Mouse (Mus musculus): ENCODE measurements at regions not wholly inside any gene's neighbourhood (a gene's known extent, or its start where the extent isn't known, plus 50 kb on each side); places are given as distances from the start of the nearest gene placed in this dataset.

DNA sequence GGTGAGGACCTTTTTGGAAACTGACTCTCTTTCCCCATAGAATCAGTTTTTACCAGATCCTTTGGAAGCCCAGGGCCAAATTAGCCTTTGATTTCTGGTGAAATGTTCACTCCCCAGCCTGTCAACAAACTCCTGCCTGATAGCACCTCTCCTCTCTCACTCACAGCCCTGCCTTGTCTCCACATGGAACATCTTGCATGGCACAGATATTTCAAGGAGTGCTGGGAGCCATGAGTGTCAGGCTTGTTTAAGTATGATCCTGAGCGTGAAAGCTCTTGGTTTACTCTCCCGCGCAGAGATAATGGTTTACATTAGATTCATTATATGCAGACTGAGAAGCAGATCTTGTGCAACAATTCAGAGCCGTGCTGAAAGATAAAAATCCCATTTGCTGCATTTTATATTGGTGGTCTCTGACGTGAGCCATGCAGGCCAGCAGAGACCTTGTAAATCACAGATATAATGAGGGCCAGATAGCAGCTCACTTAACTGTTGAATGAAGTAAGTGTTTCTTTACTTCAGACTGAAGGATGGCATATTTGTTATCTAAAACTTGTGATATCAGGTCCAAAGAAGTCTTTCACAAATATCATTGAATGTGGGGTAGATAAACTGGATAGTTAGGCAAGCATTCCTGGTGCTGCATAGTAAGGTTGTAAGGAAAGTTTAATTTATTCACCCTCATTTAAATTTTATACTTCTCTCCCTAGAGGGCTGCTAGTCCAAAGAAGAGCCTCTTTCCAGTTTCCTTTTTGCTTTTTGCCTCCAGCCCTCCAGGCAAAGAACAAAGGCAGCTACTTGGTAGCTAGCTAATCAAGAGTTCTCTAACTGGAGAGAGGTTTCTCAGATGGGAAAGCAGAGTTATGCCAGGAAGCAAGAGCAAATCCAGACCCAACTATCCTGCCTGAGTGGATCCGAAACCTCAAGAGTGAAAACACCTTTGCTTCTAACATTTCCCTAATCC lies 81.8 kb downstream of the Tbx18 start:
- DNase-seq: no peak

DNA sequence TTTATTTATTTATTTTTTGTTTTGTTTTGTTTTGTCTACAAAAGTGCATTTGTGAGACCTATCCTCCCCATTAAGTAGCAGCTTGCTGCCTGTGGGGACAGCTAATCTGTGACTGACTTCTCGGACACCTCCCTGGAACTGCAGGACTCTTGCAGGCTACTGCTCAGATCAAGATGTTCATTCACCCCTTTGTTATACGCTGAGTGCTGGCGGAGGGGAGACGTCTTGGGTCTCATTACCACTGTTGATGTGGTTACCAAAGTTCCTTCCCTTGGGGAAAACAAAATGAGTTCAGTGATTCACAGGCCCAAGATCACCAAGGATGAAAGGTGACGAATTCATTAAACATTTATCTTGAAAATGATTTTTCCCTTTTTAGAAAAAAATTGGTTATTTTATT lies 82.7 kb downstream of the Tbx18 start:
- no peak for DNase-seq

DNA sequence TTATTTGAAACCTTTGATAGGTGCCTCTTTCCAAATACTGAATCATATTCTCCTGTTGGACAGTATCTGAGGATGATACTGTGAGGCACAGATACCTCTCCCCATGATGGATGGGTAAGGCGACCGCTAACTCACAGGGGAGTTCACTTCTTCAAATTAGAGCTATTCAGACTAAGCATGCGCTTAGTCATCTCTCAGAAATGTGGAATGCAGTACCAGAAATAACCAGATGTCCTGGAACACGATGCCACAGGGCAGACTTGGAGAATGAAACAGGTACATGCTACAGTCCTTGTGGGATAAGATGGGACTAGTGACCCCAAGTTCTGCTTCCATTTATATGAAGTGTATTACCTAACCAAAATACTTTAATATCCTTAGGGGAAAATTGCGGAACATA lies 86.0 kb downstream of the Tbx18 start:
- DNase-seq: no peak

DNA sequence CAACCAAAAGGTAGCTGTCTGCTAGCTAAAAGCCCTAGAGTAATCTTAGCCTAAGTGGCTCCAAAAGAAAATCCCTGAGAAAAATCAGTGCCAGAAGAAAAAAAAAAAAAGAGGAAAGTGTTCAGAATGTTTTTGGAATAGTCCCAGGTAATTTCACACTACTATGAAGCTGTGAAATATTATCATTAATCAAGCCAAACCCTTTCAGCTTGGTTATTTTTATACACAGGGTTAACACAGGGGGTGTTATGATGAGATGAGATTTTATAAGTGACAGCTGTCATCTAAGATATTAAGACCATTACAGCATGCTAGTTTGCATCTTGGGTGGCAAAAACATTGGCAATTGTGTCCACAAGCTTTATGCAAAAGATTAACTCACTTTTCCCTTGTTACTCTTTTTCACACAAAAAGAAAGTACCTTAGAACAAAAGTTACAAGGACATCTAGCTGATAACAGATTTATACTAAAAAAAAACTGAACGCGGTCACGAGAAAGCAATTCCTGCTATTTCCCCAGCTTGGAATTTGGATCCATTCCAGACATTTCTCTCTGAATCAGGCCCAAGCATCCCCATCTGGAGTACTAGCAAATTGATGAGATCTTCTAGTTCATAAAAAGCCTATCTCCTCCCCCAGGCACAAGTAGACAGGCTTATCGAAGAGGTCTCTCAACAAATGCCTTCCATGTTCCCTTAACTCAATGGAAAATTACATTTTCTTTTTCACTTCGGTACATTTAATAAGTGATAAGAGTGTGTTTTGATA lies 97.0 kb downstream of the Tbx18 start:
- DNase-seq: no peak

DNA sequence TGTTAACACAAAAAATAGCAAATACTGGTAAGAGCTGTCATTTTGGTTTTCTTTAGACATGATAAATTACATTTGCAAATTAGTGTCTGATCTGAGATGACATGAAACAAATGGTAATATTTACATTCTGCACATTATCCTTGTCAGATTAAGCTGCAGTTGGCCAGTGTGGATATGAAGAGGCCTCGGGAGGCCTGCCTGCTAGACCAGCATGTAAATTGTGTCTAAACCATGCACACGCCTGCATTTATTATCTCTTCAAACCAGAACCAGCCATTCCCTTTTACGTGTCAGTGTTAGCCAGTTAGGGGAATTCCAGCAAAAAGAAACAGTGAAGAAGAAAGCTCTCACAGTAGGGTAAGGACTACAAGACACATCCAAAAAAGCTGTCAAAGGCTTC lies 104.6 kb downstream of the Tbx18 start:
- no peak for DNase-seq

DNA sequence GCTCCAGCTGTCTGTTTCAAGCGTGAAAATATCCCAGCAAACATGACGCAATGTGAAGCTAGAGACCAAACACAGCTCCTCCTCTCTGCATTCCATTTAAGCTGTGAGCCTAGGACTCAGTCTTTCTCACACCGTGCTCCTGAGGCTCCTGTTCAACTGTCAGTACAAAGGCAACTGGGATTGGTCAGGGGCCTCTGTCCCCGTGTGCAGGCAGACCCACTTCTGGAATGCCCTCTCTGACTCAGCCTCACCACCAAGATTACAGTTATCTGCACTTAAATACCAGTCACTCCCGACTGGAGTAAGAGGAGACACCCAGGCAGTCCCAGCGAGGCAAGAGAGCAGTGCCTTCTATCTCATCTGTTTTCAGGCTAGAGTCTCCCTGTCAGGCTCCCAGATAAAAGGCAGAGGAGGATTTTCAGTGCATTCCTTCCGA lies 112.8 kb downstream of the Tbx18 start:
- DNase-seq: no peak

DNA sequence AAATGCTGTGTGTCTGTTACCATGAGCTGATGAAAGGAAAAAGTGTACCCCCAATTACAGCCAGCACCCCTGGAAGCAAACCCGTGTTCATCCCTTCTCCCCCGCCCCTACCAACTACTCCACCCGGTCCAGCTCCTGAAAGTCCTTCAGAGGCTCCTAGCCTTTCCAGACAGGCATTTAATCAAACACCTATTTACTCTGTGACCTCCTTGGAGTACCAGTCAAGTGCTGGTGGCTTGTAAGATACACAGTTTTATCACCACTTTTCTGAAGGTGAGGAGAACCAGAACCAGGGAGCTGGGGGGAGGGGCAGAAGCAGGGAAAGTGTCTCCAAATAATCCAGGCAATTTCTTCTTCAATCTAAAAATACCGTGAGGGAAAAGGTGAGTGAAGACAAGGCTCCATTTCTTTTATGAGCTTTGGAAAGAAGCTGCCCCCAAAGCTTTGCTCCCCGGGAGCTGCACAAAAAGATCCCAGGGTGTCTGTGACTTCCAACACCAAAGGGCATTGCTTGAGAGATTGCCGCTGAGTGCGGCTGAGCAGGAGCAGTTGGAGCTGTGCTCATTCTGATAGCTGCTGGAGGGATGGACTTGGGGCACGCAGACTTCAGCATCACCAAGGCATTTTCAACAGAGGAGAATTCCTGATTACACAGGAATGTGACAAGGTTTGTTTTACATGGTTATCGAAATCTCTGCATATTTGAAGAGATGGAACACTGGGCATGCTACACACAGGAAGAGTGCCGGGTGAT lies 123.0 kb downstream of the Tbx18 start:
- no peak for DNase-seq

DNA sequence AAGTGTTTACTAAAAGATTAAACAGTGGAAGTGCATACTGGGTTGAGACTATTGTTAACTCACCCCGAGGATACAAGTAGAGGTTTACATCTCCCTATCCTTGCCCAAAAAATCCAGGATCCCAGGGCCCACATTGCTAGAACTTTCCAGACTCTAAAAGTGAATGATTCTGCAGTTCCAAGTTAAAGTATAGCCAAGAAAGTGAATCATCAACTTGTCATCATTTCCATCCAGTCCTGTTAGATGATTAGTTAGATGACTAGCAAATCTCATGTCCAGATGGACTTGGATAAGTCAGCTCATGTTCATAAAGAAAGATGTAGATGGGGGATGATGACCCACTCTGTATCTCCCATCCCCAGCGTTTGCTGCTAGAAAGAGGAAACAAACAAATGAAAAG lies 155.5 kb downstream of the Tbx18 start:
- peak; percentile 71 for DNase-seq

DNA sequence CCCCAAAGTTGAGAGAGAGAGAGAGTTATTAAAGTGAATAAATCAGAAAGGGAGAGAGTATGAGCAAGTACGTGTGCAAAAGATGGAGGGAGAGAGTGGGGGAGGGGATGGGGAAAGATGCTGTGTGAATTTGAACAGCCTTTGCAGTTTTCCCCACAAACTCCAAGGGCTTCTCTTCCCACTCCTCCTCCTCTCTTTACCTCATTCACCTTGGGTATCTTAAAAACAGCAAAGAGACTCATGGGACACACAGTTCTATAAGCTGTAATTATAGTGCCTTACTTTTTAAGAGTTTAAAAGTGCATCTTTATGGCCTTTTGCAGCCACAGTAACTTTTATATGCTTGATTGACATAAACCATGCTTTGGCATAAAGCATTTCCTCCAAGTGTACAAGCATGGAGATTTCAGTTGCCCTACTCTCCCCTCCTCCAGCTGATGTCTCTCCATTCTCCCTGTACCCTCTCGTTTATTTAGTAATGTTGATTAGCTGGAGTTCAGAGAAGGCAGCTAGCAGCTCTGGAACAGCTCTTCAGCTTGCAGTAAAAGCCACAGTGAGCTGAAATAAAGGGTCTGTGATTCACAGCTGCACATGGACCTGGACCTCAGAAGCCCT lies 156.7 kb downstream of the Tbx18 start:
- no peak for DNase-seq

DNA sequence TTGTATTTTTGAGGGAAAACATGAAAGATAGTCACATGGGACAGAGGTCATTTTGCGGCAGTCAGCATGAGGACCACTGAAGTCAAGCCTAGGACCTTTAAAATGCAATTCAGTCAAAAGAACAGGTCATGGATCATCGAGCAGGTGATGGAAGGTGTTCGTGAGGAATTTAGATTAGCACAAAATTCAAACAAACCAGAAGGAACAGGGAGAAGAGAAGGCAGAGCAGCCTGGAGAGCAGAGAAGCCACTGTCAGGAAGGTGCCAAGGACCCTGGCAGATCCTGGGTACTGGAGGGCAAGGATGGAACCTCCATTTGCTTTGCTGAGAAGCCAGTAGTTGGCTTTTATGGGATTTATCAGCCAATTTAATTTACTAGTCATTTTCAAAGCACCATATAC lies 167.8 kb downstream of the Tbx18 start:
- no peak for DNase-seq

DNA sequence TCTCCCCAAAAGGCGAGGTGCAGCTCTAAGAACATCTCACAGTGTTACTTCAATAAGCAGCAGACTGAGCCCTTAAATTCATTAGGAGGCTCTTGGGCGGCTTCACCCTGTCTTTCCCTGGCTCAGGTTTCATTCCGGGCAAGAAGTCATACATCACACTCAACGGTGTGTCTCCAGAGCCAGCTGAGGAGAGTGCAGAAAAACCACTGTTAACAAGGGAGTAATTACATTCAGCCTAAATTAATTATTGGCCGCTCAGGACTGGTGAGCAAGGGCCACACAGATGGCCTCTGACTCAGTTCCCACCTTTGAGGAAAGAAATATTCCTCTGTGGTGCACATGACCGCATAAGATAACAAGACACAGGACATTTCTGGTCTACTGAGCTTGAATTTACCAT lies 168.3 kb downstream of the Tbx18 start:
- no peak for DNase-seq

DNA sequence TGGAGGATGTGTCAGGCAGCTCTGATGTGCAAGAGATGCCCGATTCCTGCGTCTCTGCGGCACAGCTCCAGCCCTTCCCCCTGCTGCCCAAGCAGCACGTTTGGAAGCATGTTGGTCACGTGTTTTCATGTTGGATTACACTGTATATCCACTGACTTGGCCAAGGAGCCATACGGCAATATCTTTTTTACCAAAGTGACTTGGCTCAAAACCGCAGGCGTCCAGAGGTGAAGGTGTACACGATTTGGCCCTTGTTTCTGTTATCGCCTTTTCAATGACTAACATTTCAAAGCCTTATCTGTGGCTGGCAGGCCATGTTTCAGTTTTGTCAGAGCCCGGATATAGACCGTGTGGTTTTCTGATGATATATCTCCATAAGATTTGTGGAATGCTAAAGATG lies 173.2 kb downstream of the Tbx18 start:
- no peak for DNase-seq

DNA sequence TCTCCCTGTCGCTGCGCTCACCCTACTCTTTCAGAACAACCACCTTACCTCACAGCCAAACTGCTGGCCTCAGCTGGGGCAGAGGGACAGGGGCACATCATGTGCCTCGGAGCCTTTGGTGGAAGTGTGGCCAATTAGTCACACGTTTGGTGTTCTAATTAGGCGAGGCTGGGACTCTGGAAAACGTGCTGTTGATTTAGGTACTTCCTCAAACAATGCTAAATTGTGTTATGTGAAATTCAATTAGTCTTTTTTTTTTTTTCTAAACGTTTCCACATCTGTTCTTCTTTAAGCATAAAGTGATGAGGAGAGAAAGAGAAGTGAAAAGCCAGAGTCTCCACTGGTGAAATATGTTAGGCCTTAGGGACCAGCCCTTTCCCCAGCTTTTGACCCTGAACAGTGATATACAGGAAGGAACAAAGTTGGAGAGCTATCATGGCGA lies 174.1 kb downstream of the Tbx18 start:
- no peak for DNase-seq

DNA sequence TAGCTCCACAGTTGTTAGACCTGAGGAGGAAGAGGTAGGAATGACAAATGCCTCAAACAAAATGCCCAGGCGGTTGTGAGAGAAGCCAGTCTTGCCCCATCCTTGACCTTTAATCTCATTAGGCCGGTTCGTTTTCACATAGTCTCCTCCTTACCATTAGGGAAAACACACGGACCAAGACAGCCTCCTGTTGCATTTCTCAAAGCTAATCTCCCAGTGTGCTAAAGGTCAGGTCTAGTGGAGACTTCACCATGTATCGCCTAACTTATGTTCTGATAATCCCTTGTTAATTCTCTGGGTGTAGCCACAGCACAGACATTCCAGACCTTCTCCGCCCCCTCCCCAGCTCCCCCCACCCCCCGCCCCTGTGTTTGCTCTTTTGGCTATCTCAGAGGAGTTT lies 174.5 kb downstream of the Tbx18 start:
- DNase-seq: no peak

DNA sequence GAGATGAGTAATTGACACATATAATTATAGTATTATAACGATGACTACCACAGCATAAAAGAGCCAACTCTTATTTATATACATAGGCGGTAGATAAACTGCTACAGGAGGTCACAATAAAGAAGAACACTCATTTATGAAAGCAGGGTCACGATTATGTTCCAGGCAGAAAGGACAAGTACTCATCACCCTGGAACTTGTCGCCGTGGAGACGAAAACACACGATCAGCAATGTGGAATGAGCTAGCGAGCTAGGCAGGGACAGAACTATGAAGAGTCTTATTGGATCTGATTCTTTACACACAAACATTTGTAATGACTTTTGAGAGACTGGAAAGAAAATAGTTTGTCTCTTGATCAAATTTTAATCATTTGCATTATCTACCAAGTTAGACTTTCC lies 197.9 kb downstream of the Tbx18 start:
- DNase-seq: no peak

DNA sequence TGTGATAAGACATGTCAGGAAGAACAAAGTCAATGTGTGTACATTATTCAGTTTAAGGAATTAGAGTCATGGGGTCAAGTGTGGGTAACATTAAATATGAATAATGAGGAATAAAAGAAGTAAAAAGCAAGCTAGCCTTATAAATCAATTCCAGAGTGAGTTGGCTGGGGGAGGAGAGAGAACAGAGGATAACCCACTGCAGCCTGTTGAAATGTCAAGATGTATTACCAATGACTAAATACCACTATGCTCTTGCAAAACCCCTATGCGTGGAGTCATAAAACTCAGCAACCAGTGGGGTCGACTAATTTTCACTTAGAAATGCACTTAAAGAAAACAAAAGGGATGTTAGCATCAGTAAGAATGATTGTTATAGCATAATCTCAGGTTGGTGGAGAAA lies 201.2 kb downstream of the Tbx18 start:
- DNase-seq: no peak

DNA sequence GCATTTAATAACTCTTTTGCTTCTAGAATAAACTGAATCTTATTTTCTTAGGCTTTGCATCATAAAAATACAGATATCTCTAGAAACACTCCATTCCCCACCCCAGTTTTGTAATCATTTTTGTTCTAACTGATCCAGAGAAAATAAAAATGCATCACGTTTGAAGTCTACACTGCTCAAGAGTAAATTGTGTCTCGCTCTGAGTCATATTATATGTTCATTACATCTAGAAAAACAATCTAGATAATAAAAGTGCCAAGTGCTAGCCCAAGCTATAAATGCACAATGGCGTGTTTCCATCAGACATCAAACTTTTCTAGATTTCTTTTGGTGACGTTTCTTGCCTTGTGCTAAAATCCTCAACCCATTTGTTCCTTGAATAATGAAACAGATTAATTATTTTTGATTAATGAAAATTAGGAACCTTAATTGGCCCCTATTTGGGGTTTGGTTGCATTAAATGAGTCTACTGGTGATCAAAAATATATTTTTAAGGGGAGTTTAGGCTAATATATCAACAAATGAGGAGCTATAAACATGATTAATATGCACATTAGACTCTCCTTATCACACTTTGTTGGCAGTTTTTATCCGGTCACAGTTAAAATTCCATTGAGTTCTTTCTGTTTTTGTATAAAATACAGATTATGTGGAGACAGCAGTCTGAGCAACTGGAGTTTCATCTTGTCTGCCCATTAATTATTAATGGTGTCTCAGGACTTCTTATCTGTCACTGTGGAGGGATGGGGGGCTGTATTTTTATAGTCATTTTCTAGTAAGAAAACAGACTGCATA lies 206.0 kb downstream of the Tbx18 start:
- no peak for DNase-seq

DNA sequence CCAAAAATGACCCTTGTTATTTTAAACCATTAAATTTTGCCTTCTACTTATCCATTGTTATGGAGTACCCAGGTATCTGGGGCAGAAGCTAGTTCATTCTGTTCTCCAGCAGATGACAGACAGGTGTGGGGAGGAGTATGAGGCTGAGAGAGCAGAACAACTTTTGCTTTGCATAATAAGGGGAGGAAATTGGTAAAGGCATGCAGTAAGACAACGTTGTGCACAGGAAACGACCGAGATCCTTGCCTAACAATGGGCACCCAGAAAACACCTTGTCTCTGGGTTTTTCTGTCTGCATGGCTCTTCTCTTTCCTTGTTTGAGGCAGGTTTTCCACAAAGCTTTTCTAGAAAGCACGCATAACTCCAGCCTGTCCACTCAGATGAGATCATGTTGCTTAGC lies 220.4 kb downstream of the Tbx18 start:
- DNase-seq: no peak

DNA sequence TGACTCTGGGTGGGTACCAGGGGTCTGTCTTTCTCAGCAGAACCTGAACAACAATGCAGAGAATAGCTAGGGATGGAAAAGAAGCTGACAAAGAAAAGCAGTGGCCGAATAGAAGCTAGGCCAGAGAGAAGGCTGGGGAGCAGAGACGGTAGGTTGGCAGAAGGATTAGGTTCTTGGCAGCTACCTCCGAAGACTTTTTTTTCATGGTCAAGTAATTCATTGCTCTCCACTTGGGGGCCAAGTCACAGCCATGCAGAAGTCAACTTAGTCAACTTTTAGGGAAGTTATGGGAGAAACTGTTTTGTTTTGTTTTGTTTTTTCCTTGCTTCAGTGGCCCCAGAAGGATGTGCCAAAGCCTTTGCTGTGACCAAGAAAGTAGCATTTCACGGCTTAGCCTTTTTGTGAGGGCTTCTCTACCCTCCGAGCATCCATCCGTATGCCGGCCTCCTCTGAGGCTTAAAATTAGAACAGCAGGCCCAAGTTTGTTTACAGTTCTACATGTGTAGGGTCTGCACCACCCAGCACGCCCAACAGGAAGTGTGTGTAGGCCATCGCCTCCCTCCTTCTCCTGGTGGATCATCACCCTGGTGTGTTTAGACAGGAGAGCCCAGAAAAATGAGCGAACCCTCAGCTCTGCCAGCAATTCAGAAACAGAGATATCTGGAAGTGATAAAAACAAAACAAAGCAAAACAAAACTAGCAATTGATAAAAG lies 226.2 kb downstream of the Tbx18 start:
- DNase-seq: no peak

DNA sequence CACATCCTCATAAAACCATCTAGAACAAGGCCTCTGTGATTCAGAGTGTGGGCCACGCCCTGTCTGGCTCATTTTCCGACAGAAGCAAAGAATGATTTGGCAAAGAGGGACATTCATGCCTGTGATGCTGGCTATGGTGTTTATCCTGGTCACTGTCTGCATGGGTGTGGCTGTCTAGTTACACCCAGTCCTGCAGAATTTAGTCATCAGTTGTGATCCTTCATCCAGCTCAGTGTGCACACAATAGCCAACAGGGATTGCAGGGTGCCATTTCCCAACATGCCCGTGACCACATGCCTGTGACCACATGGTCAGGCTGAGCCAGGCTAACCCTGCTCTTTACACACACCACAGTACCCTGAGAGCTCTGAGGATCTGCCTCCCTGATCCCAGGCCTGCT lies 208.8 kb upstream of the Cep162 start:
- DNase-seq: no peak

DNA sequence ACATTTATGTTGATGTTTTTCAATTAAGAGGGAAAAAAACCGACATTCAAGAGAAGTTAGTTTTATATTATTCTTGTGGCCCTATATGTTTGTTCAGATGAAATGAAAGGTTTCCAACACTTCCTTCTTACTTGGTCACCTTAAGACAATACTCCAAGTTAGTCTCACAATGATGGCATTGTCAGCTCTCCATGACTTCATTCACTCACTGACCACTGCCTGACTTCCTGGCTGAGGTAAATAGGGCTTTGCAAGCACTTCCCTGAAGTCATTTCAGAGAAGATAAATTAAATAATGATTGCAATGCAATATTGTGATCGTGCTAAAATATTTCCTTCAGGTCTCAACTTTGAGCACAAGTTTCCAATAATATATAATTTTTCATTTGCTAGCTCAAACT lies 197.9 kb upstream of the Cep162 start:
- no peak for DNase-seq
